Mouse (Mus musculus) cerebellum, postnatal 10 days (tissue): Measurements from ENCODE around the gene Atp9a.

Experiments used
- DNase-seq, 2 experiments: peaks; one replicate each; pipeline ENCODE4 v3.0.0; 2021; ENCODE audit warnings: mixed read lengths in 2 of 2

The Atp9a gene

DNA sequence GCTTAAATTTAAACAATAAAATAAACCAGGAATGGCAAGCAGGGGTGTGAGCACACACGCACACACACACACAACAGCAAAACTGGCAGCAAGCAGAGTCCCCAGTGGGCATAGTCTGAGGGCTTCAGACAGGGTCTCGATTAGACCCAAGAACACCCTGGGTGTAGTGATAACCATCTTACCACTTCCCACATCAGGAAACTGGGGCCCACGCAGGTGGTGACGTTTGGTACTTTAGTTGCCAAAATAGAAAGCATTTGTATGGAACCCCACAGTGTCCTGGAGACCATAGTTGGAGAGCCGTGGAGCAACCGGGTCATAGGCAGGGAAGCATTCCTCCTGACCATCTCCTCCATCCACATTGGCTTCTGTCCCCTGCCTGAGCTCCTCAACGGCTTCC, 146.5 kb downstream of the Atp9a start:
- DNase-seq = no peak

DNA sequence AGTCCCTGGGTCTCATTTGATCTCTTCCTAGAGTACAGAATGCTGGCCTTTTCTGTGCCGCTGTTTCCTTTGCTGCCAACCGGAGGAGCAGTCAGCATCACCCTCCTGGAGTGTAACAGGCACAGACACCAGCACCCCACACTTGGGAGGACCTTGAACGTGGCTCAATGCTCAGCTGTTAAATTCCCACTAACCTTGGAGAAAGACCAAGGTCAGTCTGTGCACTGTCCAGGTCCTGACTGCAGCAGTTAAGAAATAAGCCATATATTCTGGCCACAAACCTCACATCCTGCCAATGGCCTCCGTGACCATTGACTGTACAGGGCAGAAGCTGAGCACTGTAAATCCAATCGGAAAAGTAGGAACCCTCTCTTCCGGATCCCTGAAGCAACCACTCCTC, 148.5 kb downstream of the Atp9a start:
- no peak for DNase-seq

- DNase-seq = no peak
Observed at GRCm38 (mm10) chr2:168593004-168593403, 149.2 kb downstream of the Atp9a start.

DNA sequence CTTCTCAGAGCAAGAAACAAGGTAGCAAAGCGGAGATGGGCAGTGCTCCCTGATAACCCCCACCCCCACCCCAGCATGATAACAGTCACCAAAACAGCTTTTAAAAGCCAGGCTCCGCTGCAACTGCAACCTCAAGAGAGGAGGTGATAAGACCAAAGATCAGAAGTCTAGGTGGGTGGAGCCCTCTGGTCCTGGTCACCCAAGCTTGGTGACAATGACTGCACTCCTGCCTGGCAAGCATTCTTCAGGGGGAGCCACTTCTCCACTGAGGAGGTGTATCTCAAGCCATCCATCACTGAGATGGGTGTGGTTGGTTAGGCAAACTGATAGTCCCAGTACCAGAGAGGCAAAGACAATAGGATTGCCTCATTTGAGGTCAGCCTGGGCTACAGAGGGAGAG, 151.1 kb downstream of the Atp9a start:
- DNase-seq = no peak

DNA sequence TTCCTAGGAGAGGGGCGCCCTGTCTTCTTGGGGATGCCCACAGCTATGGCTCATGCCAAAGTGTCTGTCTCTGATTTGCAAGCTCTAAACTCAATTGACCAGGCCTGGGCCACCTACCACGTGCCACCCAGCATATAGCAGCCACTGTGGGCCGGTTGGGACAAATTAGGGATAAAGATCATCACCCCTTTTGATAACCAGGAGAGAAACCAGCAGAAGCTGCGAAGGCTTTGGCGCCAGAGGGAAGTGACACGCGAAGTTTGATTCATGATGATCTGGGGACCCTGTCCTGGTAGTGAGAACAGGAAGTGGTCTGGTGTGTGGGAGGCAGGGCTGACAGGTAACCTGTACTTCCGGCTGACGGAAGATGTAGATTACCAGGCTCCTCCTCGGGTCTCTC, 151.7 kb downstream of the Atp9a start:
- no peak for DNase-seq

GRCm38 (mm10) chr2:168590168-168590551, 152.0 kb downstream of the Atp9a start:
- DNase-seq = peak in 1 of 2 experiments; percentile 44

DNA sequence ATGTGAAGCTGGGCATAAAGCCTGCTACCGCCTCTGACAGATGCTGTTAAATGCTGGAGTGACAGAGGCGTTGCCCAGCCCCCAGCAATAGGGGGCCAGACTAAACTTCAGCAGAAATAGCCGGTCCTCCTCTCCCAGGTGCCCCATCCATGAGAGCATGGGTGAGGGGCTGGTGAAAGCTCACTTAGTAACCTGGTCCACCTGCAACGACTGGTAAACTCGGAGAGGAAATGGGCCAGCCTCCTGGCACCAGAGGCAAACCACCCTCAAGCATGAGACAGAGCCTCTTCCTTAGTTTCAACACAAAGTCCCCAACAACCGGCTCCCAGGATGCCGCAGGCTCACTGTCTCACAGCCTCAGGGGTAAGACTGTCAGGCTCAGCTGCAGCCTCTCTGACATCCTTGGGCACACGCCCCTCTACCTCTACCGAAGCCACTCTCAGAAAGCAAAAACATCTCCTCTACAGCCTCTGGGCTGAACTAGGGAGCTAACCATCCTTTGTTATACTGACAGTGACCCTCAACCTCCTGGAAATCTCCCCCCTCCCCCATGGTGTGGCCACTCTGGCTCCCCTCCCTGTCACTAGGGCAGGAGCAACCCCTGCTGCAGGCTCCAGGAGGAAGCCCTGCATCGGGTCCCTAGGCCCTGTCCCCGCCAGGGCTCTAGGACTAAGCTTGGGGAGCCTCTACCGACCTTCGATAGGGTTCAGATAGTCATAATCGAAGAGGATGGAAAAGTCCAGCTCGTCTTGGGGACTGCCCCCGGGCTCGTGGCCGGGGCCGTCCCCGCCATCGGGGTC, 152.6 kb downstream of the Atp9a start:
- DNase-seq = no peak

GRCm38 (mm10) chr2:168588591-168589367, 153.4 kb downstream of the Atp9a start:
- DNase-seq = peak; percentile 61 to 74

DNA sequence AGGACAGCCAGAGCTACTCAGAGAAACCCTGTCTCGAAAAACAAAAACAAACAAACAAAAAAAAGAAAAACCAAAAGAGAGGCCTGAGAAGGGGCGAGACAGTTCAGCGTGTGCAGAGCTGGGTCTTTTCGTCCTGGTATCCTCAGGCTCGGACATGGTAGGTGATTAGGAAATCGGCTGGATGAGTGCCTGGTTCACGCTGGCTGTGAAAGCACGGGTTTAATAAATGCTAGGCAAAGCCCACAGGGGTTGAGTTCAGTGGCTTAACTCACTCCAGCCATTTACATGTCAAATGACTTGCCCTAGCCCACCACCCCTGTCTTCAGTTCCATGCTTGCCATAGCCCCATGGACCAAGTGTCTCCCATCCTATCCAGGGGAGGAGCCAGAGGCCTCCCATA, 155.1 kb downstream of the Atp9a start:
- DNase-seq = peak in 1 of 2 experiments; percentile 39

GRCm38 (mm10) chr2:168586512-168586911, 155.7 kb downstream of the Atp9a start:
- no peak for DNase-seq

DNA sequence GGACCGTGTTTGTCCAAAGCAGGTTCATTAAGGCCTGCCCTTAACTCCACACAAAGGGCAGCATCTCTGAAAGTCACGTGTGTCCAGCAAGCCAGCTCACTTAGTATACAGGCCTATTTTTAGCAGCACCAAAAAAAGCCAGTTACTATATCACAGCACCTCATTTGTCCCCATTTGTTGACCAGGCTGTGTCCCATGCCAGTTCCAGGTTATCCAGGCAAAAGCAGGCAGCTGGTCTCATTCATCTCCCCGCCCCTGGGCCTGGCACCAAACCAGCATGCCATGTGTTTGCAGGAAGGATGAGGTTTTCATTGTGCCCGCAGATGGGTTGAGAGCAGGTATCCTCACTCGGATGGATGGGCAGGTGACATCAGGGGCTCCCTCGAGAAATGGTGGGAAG, 157.4 kb downstream of the Atp9a start:
- peak; percentile 96 to 97 for DNase-seq
